Mouse (Mus musculus) spleen, postnatal 36 days (tissue): ENCODE data around the gene Hnrnpll.

ENCODE experiments used
- DNase-seq, 2 experiments: peaks; one replicate each; pipeline ENCODE4 v3.0.0; 2022; ENCODE audit warnings: low spot score in 2 of 2, mixed read lengths in 1 of 2

Gene Hnrnpll

DNA sequence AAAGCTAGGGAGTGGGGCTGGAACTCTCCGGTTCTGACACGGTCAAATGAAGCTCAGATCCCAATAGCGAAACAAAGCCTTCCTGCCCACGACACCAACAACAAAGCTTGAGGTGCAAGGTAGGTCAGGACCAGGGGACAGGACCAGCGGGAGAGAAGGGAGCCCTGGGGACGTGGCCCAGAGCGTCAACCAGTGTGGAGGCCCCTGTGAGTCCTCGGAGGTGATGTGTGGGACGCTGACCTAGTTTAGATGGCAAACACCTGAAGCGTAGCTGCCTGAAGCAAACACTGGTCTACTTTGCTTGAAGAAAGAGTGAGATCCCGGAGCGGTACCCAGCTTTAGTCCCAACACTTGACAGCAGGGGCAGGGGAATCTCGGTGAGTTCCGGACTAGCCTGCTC is 62.5 kb downstream of the Hnrnpll start:
- DNase-seq = no peak

- DNase-seq = no peak
Measured at GRCm38 (mm10) chr17:79998986-79999385, 63.1 kb downstream of the Hnrnpll start.

GRCm38 (mm10) chr17:79995091-79995691 is 66.9 kb downstream of the Hnrnpll start:
- no peak for DNase-seq

GRCm38 (mm10) chr17:79992114-79992513 is 70.0 kb downstream of the Hnrnpll start:
- DNase-seq = no peak

GRCm38 (mm10) chr17:79991166-79991958 is 70.8 kb downstream of the Hnrnpll start:
- no peak for DNase-seq

- DNase-seq = no peak
Measured at GRCm38 (mm10) chr17:79990161-79990560, 72.0 kb downstream of the Hnrnpll start.

- no peak for DNase-seq
Measured at GRCm38 (mm10) chr17:79984450-79984849, 77.7 kb downstream of the Hnrnpll start.

DNA sequence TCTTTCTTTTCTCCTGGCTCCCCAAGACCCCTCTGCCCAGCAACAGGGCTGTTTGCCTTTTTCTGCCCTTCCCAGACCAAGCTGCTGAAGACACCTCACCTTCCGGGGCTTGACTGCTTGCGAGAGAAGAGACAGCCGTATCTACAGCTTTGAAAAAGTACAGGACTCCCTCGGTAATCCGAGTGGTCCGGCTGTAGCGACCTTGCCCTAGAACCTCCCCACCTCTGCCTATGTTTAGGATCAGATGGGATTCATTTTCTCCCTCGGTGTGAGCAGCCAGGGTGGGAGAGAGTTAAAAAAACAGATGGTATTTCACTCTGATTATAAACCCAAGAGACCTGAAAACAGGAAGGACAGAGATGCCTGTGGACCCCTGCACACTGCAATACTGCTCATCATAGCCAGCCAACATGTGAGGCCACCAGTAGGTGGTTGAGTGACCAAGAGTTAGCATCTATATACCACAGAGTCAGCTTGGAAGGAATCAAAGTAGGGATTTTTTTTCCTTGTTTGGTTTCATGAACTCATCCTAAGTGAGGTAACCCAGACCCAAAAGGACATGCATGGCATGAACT is 79.1 kb downstream of the Hnrnpll start:
- DNase-seq = no peak

- peak; percentile 37 to 40 for DNase-seq
Measured at GRCm38 (mm10) chr17:79982548-79982947, 79.6 kb downstream of the Hnrnpll start.

GRCm38 (mm10) chr17:79981758-79982481 is 80.2 kb downstream of the Hnrnpll start:
- DNase-seq = no peak

GRCm38 (mm10) chr17:79981348-79981747 is 80.8 kb downstream of the Hnrnpll start:
- no peak for DNase-seq

- DNase-seq = peak in 1 of 2 experiments; percentile 27
Measured at GRCm38 (mm10) chr17:79980421-79981120, 81.6 kb downstream of the Hnrnpll start.
